Mouse (Mus musculus) liver, adult 2 months (tissue): ENCODE data around the gene Etv1. TPM values are rescaled to one million over a fixed set of nuclear protein-coding genes. Genes with fewer than 3 reads are reported as not detected.

Source experiments
- DNase-seq: peaks from one replicate; pipeline ENCODE4 v3.0.0-alpha.2; 2011; ENCODE audit warnings: low read depth, low spot score; ENCODE audit errors: extremely low read depth
- H3K27ac ChIP-seq: fragments of 200-500 bp; replicated peaks from 2 replicates; pipeline ENCODE4 v1.5.1; 2012; ENCODE audit warnings: low read depth, mild to moderate bottlenecking, control low read depth, inconsistent platforms, low read length; ENCODE audit not compliant: insufficient read depth
- H3K27me3 ChIP-seq: fragments of 200-500 bp; 2 replicates; pipeline ENCODE4 v1.6.1; 2012; ENCODE audit warnings: mild to moderate bottlenecking, moderate library complexity, low read length, inconsistent platforms; ENCODE audit not compliant: control insufficient read depth, insufficient read depth
- H3K36me3 ChIP-seq: fragments of 200-500 bp; 2 replicates; pipeline ENCODE4 v1.6.1; 2012; ENCODE audit warnings: low read length, inconsistent platforms; ENCODE audit not compliant: control insufficient read depth, insufficient read depth
- H3K4me1 ChIP-seq: fragments of 200-500 bp; 2 replicates; pipeline ENCODE4 v1.6.1; 2011; ENCODE audit warnings: low read length; ENCODE audit not compliant: control insufficient read depth, insufficient read depth
- H3K4me3 ChIP-seq: fragments of 200-500 bp; 2 replicates; pipeline ENCODE4 v1.5.1; 2011; ENCODE audit warnings: low read depth, mild to moderate bottlenecking, control low read depth, low read length, moderate library complexity; ENCODE audit not compliant: insufficient read depth
- H3K79me2 ChIP-seq: fragments of 200-500 bp; 2 replicates; pipeline ENCODE4 v1.6.1; 2012; ENCODE audit warnings: inconsistent platforms, mild to moderate bottlenecking, low read length, moderate library complexity; ENCODE audit not compliant: control insufficient read depth, insufficient read depth
- H3K9ac ChIP-seq: fragments of 200-500 bp; 2 replicates; pipeline ENCODE4 v1.6.1; 2012; ENCODE audit warnings: low read depth, mild to moderate bottlenecking, control low read depth, inconsistent platforms, low read length
- CTCF ChIP-seq: fragments of 200-500 bp; IDR thresholded peaks from 2 replicates; pipeline ENCODE4 v1.5.1; 2011; ENCODE audit warnings: low read depth, low read length, control low read depth
- POLR2A ChIP-seq: fragments of 200-500 bp; IDR thresholded peaks from 2 replicates; pipeline ENCODE4 v1.6.1; 2011; ENCODE audit warnings: low read length, control low read depth; ENCODE audit not compliant: insufficient read depth; ENCODE audit errors: extremely low read depth
- WGBS: fragments of 180-500 bp; shearing (Covaris S2); methylation state at CpG from one replicate; pipeline ENCODE4 v1.1.7; 2018; 5-methylcytosine and 5-hydroxymethylcytosine counted together
- polyA plus RNA-seq: library from polyadenylated mRNA; depleted of rRNA; stranded (reverse); fragments of >200 nt; gene quantifications from 2 replicates; pipeline ENCODE4 v1.2.3, GENCODE M21; 2012
- total RNA-seq: library from RNA; depleted of rRNA; stranded (reverse); fragments of >200 nt; gene quantifications from 2 replicates; pipeline ENCODE4 v1.2.3, GENCODE M21; 2014

The Etv1 gene
- total and polyA plus RNA-seq, 2 experiments, result 0.23 to 0.83 TPM

- no peak overlapping the region for H3K27ac ChIP-seq
- no peak overlapping the region for H3K9ac ChIP-seq
- no peaks in the 10 kb centered on the region for H3K4me1 ChIP-seq
- H3K79me2 ChIP-seq, result no peaks in the 10 kb centered on the region
- no peak for DNase-seq
- TF ChIP-seq POLR2A (no peak), CTCF (no peak)
- WGBS, result 88% methylated on average over 5 of the region's 5 CpGs
- H3K27me3 ChIP-seq, result no peaks in the 10 kb centered on the region
- H3K36me3 ChIP-seq, result no peaks in the 10 kb centered on the region
- H3K4me3 ChIP-seq, result no peak overlapping the region
These were observed 70.8 kb downstream of the Etv1 start for GRCm38 (mm10) chr12:38849994-38850393.

DNA sequence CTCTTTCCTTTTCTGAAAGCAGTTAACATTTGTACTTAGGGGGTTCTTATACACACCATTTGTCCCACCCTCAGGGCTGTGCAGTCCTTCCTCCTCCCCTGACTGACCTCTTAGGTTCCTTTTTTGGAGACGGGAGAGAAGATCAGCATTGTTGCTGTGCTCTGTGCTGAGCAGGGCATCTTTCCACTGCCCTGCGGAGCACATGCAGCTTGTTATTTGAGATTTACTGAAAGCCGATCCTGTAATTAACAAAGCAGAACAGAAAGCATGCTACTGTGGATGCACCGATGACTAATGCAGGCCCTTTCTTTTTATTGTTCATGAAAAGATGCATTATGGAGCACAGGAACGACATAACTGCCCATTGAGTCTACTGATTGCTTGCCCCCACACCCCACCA lies 75.1 kb downstream of the Etv1 start:
- H3K27ac ChIP-seq, result no peak overlapping the region
- no peak overlapping the region for H3K4me3 ChIP-seq
- no peaks in the 10 kb centered on the region for H3K36me3 ChIP-seq
- TF ChIP-seq POLR2A, result no peak
- TF ChIP-seq CTCF, result no peak
- no peaks in the 10 kb centered on the region for H3K79me2 ChIP-seq
- no peaks in the 10 kb centered on the region for H3K27me3 ChIP-seq
- no peaks in the 10 kb centered on the region for H3K4me1 ChIP-seq
- no peak overlapping the region for H3K9ac ChIP-seq
- DNase-seq, result no peak
- 75% methylated on average over 5 of the region's 5 CpGs for WGBS

- H3K79me2 ChIP-seq, result no peaks in the 10 kb centered on the region
- WGBS, result 85% methylated on average over 6 of the region's 6 CpGs
- H3K36me3 ChIP-seq, result no peaks in the 10 kb centered on the region
- no peak for DNase-seq
- H3K27ac ChIP-seq, result no peak overlapping the region
- no peak overlapping the region for H3K9ac ChIP-seq
- no peaks in the 10 kb centered on the region for H3K27me3 ChIP-seq
- no peak overlapping the region for H3K4me3 ChIP-seq
- no peak for TF ChIP-seq CTCF
- no peak for TF ChIP-seq POLR2A
- no peaks in the 10 kb centered on the region for H3K4me1 ChIP-seq
These were observed 75.6 kb downstream of the Etv1 start for GRCm38 (mm10) chr12:38854751-38855150.

DNA sequence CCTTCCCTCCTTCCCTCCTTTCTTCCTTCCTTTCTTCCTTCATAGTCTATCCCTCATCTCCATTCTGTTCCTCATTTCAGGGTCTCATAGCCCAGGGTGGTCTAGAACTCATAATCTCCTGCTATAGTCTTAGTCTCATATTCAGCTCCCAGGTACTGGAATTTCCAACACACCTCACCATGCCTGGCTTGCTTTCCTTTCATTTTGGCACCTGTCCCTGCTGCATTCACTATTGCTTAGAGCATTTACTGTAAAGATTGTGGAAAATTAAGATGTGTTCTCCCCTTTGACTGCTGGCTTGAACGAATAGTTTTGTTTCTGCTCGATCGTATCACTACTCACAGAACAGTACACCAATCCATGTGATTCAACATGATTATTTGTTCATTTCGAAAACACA lies 80.5 kb downstream of the Etv1 start:
- Histone ChIP-seq H3K79me2 (no peaks in the 10 kb centered on the region), H3K9ac (no peak overlapping the region), H3K27ac (no peak overlapping the region), H3K36me3 (no peaks in the 10 kb centered on the region), H3K4me3 (no peak overlapping the region), H3K4me1 (no peaks in the 10 kb centered on the region), H3K27me3 (no peaks in the 10 kb centered on the region)
- TF ChIP-seq POLR2A, result no peak
- TF ChIP-seq CTCF, result no peak
- DNase-seq, result no peak
- WGBS, result 80% methylated on average over 4 of the region's 4 CpGs

DNA sequence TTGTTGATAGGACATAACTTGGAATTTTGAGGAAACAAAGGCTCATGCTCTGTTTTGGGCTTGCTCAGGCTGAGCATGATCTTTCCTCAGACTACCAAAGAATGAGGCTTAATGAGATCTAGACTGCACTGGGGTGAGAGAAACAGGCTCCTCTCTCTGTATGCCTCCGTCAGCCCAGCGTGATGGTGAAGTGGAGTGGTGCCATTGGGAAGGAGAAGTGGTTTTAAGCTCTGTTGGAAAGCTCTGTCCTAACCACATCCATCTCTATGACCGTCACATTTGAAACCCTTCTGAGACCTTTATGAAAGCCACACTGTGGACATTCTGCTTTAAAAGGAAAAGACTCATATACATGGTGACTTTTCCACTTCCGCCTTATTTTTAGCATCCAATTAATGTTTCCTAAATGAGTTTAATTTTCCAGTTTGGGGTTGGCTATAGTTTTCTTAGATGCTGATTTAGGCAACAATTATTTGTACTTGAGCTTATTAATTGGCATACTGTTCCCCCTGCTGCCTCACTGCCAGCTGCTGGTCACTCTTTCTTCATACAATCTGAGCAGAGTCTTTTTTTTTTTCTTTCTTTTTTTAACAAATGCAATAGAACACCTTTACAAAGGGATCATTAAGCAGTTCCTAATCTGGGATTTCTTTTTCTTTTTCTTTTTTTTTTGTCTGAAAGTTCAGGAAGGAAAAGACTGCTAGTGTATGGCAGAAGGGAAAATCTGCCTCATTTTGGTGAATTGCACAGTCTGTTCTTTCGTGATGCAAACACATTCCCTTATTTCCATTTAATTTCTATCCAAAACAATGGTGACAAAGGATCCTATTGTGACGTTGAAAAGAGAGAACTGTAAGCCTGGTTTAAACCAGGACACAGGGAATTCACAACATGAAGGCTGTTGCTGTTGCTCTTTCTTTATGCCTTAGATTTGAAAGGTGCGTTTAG lies 81.3 kb downstream of the Etv1 start:
- no peak overlapping the region for H3K4me3 ChIP-seq
- H3K27ac ChIP-seq, result no peak overlapping the region
- H3K36me3 ChIP-seq, result no peaks in the 10 kb centered on the region
- no peak overlapping the region for H3K9ac ChIP-seq
- no peak for TF ChIP-seq CTCF
- no peaks in the 10 kb centered on the region for H3K27me3 ChIP-seq
- no peaks in the 10 kb centered on the region for H3K4me1 ChIP-seq
- WGBS, result 88% methylated on average over 7 of the region's 7 CpGs
- H3K79me2 ChIP-seq, result no peaks in the 10 kb centered on the region
- no peak for DNase-seq

GRCm38 (mm10) chr12:38863395-38863794 lies 84.2 kb downstream of the Etv1 start:
- Histone ChIP-seq H3K27ac (no peak overlapping the region), H3K27me3 (no peaks in the 10 kb centered on the region), H3K4me3 (no peak overlapping the region), H3K4me1 (no peaks in the 10 kb centered on the region), H3K9ac (no peak overlapping the region), H3K79me2 (no peaks in the 10 kb centered on the region), H3K36me3 (no peaks in the 10 kb centered on the region)
- WGBS, result 61% methylated on average over 4 of the region's 4 CpGs
- peak; percentile 22 for DNase-seq
- no peak for TF ChIP-seq CTCF
- TF ChIP-seq POLR2A, result no peak
